Mouse (Mus musculus) retina, postnatal 1 day (tissue): Measurements from ENCODE around the gene Fmo1.

Experiments used
- DNase-seq: peaks from one replicate; pipeline ENCODE4 v3.0.0-alpha.2; 2012

Gene Fmo1

DNA sequence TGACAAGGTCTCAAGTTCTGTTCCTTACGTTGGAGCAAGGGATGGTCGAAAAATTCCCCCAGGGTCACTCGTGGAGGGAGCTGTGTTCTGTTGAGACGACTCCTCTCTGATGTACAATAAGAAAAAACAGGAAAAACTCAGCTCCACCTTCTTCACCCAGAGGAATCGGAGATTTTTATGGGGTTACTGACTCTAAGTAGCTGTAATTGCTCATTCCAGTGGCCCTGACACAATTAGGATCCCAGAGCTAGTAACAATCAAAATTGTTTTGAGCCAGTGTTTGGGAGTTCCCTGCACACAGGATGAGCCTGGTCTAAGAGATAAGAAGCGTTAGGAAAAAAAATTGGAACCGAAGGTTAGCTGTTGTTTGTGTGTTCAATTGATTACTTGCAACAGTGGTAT, at the start of gene Fmo1:
Gene Fmo1, minus strand, starts transcription at position 331 of the 402 bp plus-strand sequence.
- no peak for DNase-seq

DNA sequence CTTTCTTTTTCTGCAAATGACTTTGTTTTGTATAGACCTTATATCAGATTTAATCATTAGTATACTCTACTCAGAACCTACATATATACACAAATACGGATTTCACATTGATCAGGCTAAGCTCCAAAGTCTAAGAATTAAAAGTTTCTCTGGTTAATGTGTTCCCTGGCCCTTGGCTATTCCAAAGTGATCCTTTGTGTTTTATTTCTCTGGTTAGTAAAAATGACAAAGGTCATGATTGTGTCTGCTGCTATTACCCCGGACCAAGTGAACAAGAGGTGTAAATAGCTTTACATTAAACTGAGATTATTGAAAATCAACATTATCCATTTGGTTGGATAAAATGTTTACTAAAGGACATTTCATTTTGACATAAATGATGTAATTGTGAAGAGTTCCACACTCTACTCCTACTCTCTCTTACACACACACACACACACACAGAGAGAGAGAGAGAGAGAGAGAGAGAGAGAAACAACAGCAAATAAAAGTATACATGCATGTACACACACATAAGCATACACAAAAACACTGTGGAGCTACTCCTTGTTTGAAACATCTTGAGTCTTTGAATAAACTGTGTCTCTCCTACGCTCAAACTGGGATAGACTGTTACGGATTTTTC, 48.6 kb upstream of the Fmo1 start:
- no peak for DNase-seq

DNA sequence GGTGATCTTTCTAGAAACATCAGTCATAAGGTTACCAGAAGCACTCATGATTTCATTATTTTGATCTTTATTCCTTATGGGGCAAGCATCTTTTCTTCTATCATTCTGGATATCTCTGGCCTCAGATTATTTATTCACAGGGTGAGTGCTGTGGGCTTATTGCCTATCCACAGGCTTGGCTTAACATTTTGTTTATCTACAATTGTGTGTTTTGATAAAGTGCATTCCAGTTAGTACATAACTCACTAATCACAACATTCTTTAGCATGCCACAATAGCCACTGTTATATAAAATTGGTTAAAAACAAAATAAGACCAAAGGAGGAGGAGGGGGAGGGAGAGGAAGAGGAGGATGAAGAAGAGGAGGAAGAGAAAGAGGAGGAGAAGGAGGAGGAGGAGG, 45.7 kb upstream of the Fmo1 start:
- DNase-seq = no peak

DNA sequence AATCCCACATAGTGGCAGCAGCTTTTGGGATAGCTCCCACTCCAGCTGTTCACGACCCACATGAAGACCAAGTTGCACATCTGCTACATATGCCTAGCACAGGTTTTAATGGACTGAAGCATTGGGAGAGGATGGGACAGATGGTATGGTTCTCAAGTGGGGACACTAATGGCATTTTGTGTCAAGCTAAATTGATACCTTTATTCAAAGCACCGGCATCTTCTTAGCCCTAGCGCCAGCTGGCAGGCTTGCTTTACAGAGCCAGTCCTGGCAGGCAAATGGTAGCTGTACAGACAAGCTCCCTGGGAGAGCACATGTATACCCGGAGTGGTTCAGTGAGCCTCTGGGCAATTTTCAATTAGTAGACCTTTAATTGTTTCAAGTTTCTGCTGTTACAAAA, 35.5 kb upstream of the Fmo1 start:
- peak; percentile 16 for DNase-seq

DNA sequence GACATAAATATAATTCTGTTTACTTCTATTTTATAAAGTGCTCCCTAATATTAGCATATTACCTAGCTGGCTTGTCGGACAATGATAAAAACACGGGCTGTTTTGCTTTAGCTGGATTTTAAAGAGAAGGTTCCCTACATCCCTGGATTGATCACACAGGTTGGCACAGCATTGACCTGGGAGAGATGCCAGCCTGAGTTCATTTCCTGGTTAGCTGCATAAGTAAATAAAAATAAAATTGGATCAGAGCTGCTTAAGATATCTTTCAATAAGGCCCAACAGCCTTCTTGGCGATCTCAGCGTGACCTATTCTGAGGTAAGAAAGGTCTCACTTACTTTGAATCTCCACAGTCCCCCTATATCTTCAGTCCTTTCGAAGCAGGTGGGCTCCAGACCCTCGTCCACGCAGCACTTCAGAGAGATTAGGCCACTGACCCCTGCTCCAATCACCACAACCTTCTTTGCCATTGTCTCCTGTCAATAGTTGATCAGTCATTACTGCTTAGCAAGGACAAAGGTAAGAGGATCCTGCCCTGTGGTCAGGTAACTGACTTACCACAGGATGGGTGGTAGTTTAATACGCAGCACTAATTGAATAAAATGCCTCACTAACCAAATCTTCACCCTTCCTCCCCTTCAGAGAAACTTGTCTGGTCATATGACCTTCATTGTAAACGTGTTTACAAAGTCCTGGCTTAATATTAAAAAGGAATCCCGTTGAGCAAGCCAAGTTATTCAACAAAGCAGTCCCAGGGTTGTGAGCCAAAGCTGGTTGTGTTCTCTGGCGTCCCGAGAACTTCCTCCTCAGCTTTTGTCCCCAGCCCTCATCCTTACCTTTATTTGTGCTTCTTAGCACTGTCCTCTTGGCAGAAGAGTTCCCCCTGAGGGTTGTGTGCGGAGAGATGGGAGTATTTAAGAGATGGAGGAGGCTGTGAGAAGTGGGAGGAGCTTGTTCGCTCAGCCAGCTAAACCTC, 31.7 kb upstream of the Fmo1 start, which contains the start of gene Fmo2:
Gene Fmo2, minus strand, starts transcription at position 889 of the 974 bp plus-strand sequence.
- DNase-seq = no peak

DNA sequence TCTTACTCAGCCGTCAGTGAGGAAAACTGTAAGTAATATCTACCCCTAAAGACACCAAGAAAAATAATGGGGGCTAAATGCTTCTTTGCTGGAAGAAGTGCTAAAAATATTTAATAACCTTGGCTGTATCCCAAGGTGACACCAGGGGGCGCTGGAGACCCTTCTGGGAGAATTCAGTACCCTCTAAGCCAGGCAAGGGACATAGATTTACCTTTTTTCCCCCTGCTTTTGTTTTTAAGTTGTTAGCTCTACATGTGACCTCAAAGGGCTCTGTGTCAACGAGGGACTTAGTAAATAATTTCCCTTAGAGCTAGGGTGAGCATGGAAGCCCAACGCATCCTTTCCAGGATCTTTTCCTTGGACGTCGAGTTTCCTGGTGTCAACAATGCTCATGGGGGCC, 29.5 kb upstream of the Fmo1 start:
- peak; percentile 64 for DNase-seq

DNA sequence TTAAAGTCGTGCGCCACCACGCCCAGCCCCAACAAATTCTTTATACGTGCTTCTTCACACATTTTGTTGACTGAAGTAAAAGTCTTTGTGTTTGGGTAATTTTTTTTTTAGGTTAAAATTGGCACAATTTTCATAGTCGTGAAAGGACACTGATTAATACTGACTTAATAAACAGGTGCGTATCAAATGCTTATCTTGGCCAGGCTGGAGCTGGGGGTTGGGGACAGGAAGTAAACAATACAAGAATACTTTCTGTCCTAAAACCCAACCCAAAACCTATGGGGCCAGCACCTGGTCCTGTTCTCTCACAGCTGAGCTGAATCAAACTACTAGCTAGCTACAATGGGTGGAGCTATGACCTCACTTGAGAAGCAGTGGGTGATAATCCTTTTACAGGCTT, 26.6 kb upstream of the Fmo1 start:
- DNase-seq = no peak

DNA sequence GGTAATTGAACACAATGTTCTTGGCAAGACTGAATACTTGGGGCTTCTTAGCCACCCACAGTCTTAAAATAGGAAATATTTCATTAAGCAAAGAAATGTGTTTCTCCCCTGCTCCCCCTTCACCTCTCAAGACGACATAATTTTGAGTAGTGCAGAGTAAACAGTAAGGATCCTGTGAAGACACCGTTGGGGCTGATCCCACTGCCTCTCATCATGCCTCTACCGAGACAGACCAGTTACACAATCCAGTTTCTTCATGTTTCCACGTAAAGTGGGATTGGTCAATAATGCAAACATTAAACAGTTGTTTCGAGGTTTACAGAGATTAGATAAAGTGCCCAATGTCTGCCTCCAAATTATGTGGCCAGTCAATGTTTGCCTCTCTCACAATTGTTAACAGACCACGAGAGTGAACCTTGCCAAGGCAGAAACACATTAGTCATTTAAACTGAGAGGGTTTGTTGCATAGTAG, 25.6 kb upstream of the Fmo1 start:
- DNase-seq = no peak

DNA sequence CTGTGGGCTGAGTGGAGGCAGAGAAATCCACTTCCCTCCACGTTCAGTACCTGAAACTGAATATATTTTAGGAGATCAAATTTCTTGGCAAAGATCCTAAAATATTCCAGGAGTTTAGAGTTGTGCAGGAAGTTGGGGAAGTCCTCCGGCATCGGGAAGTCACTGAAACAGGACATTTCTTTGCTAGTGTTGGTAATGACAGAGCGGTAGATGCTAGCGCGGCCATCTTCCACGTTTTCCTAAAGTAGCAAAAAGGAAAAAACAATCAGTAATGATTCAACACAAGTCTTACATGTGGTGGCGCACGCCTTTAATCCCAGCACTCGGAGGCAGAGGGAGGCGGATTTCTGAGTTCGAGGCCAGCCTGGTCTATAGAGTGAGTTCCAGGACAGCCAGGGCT, 22.2 kb upstream of the Fmo1 start:
- DNase-seq = no peak

DNA sequence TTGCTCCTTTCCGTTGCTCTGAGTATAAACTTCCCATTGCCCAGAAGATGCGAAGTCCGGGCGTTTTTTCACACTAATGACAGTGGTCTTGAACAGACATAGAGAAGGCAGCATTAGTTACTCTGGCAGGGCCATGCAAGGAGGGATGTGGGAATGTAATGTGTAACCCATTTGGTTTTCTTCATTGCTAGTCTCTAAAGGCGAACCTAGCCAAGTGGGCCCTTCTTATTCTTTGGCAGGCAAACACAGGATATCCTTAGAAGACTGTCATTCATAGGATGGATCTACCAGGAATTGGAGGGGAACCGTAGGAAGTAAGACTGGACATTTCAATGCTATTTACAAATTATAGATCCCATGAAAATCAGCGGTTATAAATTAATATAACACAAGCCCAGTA, 21.2 kb upstream of the Fmo1 start:
- DNase-seq = no peak

DNA sequence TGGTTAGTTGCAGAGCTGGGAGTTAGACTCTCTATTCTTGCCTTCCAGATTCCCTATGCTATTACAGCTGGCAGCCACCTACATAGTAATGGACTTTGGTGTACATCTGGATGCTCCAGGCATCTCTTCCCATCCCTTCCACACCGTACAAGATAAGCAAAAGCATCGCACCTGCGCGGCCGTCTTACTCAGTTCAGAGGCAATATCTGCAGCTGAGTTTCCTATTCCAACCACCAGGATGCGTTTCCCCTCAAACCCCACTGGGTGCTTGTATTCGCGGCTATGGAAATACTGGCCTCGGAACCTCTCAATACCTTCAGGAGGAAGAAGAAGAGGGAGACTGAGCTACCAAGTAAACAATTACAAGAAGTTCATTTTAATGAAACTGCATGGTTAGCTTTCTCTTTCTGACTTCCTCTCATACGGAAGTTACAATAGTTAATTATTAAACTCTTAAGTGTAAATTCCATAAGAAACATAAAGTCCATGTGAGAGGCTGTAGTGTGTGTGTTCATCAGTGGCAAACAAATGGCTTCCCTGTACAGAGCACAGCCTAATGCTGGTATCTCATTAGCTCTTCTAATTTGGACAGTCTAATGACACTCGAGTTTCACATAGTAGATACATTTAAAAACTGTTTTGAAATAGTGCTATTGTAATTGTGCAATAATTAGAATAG, 19.9 kb upstream of the Fmo1 start:
- DNase-seq = no peak

DNA sequence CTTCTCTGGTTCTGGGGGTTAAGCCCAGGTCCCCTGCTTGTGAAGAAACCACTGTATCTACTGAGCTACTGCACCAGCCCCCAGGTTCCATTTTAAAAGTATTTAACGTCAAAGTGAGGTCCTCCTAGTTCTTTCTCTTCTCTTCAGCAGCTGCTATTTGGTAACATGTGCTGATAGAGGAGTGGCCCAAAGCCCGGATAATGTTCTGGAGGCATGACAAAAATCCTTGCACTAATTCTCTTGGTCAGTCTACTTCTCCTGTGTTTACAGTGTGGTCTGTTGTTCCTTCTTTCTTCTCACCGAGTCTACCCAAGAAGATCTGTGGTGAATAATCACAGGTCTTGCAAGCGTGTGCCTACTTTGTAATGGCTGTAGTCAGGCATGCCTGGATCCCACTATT, 16.3 kb upstream of the Fmo1 start:
- DNase-seq = no peak

DNA sequence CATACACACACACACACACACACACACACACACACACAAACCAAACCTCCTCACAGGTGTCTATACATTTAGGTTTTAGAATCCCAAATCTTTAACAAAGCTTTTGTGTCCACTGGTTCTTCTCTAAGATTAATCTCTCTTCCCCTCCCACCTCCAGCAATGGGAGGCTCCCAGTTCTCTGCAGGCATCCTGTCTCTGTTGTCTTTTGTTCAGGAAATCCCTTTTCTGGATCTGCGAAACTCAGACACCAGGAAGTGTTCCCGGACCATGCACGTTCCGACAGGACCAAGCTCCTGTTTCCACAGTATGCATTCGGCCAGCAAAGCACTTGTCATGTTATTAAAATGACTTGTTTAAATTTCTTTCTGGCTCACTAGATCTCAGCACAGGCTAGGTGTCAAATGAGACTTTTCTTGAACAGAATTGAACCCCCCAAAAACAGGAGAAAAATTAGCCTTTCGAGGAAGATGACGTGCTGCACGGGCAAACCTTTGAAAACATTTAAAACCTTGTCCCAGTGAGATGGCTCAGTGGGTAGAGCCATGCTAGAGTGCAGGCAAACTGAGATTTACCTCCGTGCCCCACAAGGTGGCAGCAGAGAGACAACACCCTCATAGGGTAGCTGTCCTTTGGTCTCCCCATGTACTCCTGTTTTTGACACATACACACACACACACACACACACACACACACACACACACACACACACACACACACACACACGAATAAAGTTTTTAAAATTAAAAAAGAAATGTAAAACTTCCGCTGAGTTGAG, 13.4 kb upstream of the Fmo1 start:
- DNase-seq = peak; percentile 37

DNA sequence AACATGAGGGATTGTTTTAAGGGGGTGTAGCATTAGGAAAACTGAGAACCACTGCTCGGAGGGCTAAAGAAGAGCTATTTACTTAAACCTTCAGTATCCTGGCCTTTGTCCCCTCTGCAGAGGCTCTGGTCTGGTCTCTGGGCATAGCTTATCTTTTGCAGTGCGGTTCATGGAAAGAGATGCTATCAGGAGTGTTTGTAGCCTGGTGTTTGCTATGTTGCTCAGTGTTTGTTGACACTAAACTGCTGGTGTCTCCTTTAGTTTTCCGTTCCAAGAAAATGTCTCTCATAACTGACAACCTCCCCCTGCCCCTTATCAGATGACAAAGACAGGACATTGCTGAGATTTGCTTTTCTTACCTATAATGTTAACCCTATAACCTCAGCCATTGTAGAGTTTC, 8.7 kb upstream of the Fmo1 start:
- no peak for DNase-seq

DNA sequence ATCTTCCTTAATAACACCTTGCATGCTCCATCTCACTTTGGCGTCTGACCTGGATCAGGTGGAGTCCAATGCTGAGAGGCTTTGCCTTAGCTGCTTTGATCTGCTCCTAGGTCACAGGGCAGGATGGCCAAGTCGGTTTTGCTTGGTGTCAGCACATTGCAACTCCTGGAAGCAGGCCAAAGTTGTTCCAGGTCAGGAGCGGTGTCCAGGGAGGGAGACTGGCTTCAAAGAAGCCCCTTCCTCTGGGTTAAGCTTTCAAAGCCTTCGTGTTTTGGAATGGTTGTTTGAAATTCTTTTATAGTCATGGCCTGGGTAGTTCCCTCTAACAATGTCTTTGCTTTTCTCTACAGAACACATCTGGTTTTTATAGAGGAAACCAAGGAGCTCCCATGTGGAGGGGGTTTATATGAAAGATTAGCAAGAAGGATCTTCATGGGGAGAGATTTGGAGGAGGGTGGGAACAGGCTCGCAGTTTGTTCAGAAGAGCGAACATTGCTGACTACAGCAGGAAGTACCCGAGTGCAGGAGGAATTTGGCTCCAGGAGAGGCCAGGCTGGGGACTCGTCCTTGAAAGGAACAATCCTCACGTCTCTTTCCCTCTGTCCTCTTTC, 5.4 kb upstream of the Fmo1 start:
- no peak for DNase-seq

DNA sequence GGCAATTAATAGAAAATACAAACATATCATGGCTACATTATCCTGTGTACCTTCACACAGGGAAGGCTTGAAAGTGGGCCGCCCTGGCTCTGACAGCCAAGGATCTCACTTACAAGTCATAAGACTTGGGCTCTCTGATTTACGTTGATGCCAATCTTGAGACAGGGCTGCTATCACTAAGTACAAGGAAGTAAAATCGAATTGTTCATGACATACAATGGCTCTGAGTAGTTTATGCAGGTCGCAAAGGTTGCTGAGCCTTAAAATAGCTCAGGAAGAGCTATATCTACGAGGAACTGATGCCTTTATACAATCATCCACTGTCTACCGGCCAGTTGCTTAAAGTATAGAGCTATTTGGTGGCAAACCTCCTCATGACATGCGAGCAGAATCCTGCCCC, 4.6 kb upstream of the Fmo1 start:
- no peak for DNase-seq

DNA sequence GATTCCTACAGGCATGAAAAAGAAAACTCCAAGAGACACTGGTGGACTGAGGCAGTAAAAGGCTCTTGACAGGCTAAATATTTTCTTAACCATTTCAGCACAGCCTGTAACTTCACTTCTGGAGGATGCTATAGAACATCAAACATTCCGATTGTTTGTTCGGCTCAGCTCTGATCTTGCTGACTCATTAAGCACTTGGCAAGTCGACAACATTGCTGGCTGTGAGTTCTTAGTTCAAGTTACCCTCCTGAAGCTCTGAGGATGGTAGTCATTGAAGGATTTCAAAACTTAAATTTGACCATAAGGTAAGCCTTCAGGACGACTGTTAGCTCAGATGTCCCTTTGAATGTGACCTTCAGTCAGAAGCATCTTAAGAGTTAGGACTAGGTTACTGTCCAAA, 986 bp upstream of the Fmo1 start:
- DNase-seq = no peak

DNA sequence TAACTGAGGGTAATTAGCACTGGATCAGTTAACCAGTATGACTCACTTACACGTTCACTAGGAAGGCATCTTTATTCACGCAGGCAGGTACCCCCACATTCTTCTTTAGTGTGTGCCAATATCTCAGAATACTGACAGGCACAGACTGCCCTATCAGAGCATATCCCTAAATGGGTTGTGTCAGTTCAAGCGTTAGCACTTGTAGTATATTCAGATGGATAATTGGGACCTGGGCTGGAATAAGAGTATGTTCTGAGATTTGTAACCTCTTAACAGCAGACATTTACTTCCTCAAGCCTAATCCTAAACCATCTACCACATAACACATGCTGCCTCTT, 948 bp downstream of the Fmo1 start:
- no peak for DNase-seq

DNA sequence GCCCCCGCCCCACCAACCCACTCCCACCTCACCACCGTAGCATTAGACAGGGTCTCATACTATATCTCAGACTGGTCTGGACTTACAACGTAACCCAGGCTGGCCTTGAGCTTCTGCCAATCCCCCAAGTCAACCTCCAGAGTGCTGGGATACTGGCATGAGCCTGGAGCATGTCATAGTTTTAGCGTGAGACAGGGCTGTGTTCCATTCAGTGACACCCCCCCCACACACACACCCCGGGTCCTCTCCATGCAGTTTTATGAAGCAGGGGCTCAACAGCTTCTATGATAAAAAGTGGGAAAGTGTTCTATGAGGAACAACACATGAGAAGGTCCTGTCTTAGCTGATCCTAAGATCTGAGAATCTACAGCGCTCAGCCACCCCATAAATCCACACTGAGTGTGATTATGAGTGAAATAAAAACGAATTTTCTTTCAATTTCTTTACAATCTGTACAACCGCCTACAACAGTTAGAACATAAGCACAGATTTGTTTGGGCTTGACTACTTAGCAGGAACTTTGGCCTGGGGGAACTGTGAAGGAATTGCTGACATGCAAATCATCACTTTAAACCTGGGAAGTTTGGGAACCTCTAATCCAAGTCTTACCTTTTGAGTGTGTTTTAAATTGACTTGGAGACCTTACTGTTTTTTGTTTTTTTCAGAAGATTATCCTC, 1.5 kb downstream of the Fmo1 start:
- no peak for DNase-seq

DNA sequence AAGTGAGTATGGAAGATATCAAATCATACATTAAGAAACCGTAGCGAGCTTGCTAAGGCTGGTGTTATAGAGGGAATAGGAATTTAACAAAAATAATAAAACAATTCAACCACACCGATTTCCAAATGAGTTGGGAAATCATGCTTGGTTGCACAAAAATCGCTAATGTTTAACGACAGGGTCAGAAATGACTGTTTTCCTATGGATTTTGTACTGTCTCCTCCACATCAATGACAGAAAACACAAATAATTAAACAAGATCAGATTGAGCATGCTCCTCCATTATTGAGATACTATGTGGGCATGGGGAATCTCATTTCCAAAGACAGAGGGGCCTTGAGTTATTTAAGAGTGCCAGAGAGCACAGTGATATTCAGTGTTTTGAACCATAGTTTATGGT, 2.1 kb downstream of the Fmo1 start:
- DNase-seq = no peak

DNA sequence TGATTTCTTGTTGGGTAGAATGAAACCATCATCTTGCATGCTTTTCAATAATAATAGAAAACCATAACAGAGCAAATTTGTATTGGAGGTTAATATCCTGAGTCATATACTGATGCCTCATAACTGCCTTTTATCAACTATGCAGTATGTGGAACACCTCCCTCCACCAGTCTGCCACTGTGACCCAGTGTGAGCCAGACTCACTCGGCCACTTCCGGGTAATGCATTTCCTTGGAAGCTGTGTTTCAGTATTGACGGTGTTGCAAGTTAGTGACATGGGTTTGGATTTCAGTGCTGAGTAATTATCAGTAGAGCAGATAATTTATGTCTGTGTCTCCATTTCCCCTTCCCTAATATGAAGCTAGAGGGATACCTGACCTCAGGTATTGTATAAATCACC, 2.8 kb downstream of the Fmo1 start:
- DNase-seq = no peak

DNA sequence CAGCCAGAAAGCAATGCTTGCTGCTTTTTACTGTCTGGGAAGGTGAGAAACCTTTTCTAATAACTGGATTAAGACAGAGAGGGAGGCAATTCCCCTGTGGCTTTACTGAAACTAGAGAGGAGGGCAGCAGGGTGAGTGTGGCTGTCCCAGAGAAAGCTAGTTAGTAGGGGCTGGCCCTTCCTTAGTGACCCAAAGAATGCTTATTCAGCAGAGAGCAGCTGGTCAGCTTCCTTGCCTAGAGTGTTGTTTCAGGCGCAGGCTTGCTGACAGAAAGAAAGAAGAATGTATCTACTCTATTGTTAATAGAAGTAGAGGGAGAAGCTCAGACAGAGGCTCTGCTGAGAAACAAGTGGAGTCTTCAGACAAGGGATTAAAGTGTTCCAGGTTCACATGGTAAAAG, 4.1 kb downstream of the Fmo1 start:
- DNase-seq = no peak
